Comparison of ENCODE assay signal across 8 mouse cellular contexts in genomic region chr12:79986241-79986976, GRCm38 (mm10).
DNase-seq lines count a peak whose midpoint lies in the region; ATAC-seq lines count a peak whose summit lies in the region.

No protein-coding gene starts in this region.

- H3K4me3 ChIP-seq in kidney, embryonic 15.5 days (replicated peaks), result no peak overlapping the region
- no peak overlapping the region for H3K4me3 ChIP-seq in intestine, embryonic 15.5 days (replicated peaks)
- H3K4me3 ChIP-seq in midbrain, embryonic 15.5 days, result no peak overlapping the region

- DNase-seq in kidney, postnatal 25 days, result no peak
- DNase-seq in fibroblast of lung, adult 2 months (ENCODE audit: low read depth), result peak; percentile 73
- DNase-seq in left cerebral cortex, adult 8-10 months (ENCODE audit: low spot score in 2 of 2), result no peak
- DNase-seq in adrenal gland, adult 8-10 months, result no peak

- H3K4me2 ChIP-seq in kidney, embryonic 15.5 days, result no peak overlapping the region
- peak overlapping the region; percentile 20; the same call in 1 of the 2 replicates for H3K4me2 ChIP-seq in intestine, embryonic 15.5 days (replicated peaks)
- H3K4me2 ChIP-seq in midbrain, embryonic 15.5 days, result no peak overlapping the region

- ATAC-seq in kidney, embryonic 15.5 days (replicated peaks; ENCODE audit: low FRiP score), result no peak; the same call in 1 of the 2 replicates
- peak; percentile 74 for ATAC-seq in intestine, embryonic 15.5 days
- ATAC-seq in midbrain, embryonic 15.5 days (replicated peaks), result no peak
- no peak for ATAC-seq in activated CD4-positive, CD25-positive, alpha-beta regulatory T cell, adult 4 months

- peak overlapping the region; percentile 89 for H3K27ac ChIP-seq in kidney, embryonic 15.5 days
- peak overlapping the region; percentile 89 for H3K27ac ChIP-seq in intestine, embryonic 15.5 days
- peak overlapping the region; percentile 32; the same call in 1 of the 2 replicates for H3K27ac ChIP-seq in midbrain, embryonic 15.5 days

- no peaks in the 10 kb centered on the region for H3K27me3 ChIP-seq in kidney, embryonic 15.5 days
- no peaks in the 10 kb centered on the region for H3K27me3 ChIP-seq in intestine, embryonic 15.5 days (replicated peaks)
- no peaks in the 10 kb centered on the region for H3K27me3 ChIP-seq in midbrain, embryonic 15.5 days (replicated peaks)

- H3K4me1 ChIP-seq in kidney, embryonic 15.5 days, result peaks cover 54% of the 10 kb centered on the region
- H3K4me1 ChIP-seq in intestine, embryonic 15.5 days (replicated peaks), result peaks cover 60% of the 10 kb centered on the region
- H3K4me1 ChIP-seq in midbrain, embryonic 15.5 days, result peaks cover 25% of the 10 kb centered on the region

- 34% methylated on average over 9 of the region's 9 CpGs for WGBS in kidney, embryonic 15.5 days
- 10% methylated on average over 9 of the region's 9 CpGs for WGBS in intestine, embryonic 15.5 days
- WGBS in midbrain, embryonic 15.5 days, result 50% methylated on average over 9 of the region's 9 CpGs

- no peaks in the 10 kb centered on the region for H3K9me3 ChIP-seq in kidney, embryonic 15.5 days (replicated peaks)
- no peaks in the 10 kb centered on the region for H3K9me3 ChIP-seq in intestine, embryonic 15.5 days
- no peaks in the 10 kb centered on the region for H3K9me3 ChIP-seq in midbrain, embryonic 15.5 days

- H3K36me3 ChIP-seq in kidney, embryonic 15.5 days, result no peaks in the 10 kb centered on the region
- no peaks in the 10 kb centered on the region for H3K36me3 ChIP-seq in intestine, embryonic 15.5 days
- H3K36me3 ChIP-seq in midbrain, embryonic 15.5 days (replicated peaks), result no peaks in the 10 kb centered on the region

- no peak overlapping the region for H3K9ac ChIP-seq in kidney, embryonic 15.5 days
- no peak overlapping the region for H3K9ac ChIP-seq in intestine, embryonic 15.5 days
- no peak overlapping the region for H3K9ac ChIP-seq in midbrain, embryonic 15.5 days

Comparison
In these comparisons a context has a peak if more than half of its experiments do, and no peak if none do; other contexts are left out.
1. H3K27ac ChIP-seq: peak in every context shown above with its lines; median percentile 89 in kidney, embryonic 15.5 days; 89 in intestine, embryonic 15.5 days; 32 in midbrain, embryonic 15.5 days.